Comparison of ENCODE assay signal across 39 mouse cellular contexts in the genomic region with DNA sequence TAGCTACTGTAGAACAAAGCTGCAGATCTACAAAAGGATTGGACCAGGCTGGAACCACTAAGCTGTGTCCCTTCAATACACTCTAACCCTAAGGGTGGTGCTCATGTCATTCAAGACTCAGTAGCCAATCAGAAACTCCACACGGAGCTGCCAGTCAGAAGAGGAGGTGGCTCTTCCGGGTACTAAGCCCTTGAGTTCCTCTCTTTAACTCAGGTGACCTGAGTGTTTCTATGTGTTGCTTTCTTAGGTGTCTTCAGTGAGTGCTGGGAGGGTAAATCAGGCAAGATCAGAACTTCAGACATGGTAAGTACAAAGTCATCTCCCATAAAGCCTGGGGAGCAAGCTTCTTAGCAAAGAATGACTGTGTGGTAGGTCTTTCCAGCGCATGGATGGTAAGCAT. TPM values are rescaled to one million over a fixed set of nuclear protein-coding genes. Genes with fewer than 3 reads are reported as not detected.
"Had no signal": no experiment of that assay in that cellular context is flagged by ENCODE, and none has a peak within 500 bp of the region (broad histone marks: within the 10 kb centered on the region; RNA-seq: fewer than 3 reads in every experiment).

A gene (plus strand): TSS at position 301 of the 400 bp plus-strand sequence.

RNA-seq across cellular contexts. Expression of the gene that starts here (rescaled TPM):
- total RNA-seq: left cerebral cortex, postnatal 10 days; left cerebral cortex, postnatal 14 days; left cerebral cortex, postnatal 25 days; left cerebral cortex, postnatal 36 days; left cerebral cortex, postnatal 4 days; liver, adult 2 months; megakaryocyte progenitor cell, adult 5-6 weeks; megakaryocyte, adult 5-6 weeks; megakaryocyte-erythroid progenitor cell, adult 5-6 weeks; midbrain, postnatal 0 days; monocyte, adult 5-6 weeks had no signal
- polyA plus RNA-seq: limb, embryonic 10.5 days; limb, embryonic 11.5 days; limb, embryonic 12.5 days; limb, embryonic 13.5 days; limb, embryonic 14.5 days; limb, embryonic 15.5 days; liver, adult 2 months; liver, embryonic 11.5 days; liver, embryonic 12.5 days; liver, embryonic 13.5 days; liver, embryonic 14.5 days; liver, embryonic 15.5 days; liver, embryonic 16.5 days; liver, postnatal 0 days; lung, adult 2 months; lung, embryonic 14.5 days; lung, embryonic 15.5 days; lung, embryonic 16.5 days; lung, postnatal 0 days; macrophage; midbrain, embryonic 10.5 days; midbrain, embryonic 11.5 days; midbrain, embryonic 12.5 days; midbrain, embryonic 13.5 days; midbrain, embryonic 14.5 days; midbrain, embryonic 15.5 days; midbrain, embryonic 16.5 days; midbrain, postnatal 0 days; neural tube, embryonic 11.5 days; neural tube, embryonic 12.5 days had no signal
